Mouse (Mus musculus): Measurements from ENCODE around the gene Gna13.
"Not testable (repeated sequence)": the region's sequence is repeated elsewhere in the genome, so short reads cannot be mapped to it uniquely, and the experiment has no call there.

Gene Gna13

DNA sequence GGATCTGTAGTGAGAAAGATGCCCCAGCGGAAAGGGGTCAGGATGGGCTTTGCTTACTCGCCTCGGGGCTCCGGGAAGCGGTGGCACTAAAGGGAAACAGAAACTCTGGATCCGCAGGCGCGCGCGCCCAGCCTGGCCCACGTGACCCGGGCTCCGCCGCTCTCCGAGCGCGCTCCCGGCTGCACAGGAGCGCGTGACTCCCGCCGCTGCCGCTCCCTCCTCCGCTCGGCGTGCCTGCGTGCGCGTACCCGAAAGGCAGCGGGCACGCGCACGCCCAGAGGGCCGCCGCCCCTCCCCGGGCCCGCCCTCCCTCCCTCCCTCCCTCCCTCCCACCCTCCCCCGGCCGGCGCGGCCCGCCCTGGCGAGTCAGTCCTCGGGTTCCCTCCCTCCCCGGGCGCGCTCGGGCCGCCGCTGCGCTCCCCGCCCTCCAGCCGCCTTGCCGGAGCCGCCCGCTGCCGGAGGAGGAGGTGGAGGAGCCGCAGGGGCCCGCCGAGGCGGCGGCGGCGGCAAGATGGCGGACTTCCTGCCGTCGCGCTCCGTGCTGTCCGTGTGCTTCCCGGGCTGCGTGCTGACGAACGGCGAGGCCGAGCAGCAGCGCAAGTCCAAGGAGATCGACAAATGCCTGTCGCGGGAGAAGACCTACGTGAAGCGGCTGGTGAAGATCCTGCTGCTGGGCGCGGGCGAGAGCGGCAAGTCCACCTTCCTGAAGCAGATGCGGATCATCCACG, at the start of gene Gna13:
Gene Gna13 (plus strand): TSS at position 369 of the 728 bp plus-strand sequence.
- peak; percentile 91 for DNase-seq

DNA sequence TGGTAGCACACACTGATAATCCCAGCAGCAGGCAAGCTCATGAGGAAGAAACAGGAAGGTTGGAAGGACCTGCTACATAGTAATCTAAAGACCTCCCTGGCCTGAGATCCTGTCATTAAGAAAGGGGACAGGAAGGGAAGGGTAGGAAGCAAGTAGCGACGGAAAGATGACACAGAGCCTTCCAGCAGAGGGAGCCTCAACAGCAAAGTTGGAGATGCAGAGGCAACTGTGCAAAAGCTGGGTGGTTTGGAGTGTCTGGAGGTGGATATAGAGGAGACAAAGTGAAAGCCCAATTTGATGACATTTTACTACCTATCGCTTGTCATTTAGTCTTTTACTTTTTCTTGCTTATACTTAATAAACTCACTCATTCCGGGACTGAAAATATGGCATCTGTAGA, 45.7 kb upstream of the Gna13 start:
- peak; percentile 34 for DNase-seq

DNA sequence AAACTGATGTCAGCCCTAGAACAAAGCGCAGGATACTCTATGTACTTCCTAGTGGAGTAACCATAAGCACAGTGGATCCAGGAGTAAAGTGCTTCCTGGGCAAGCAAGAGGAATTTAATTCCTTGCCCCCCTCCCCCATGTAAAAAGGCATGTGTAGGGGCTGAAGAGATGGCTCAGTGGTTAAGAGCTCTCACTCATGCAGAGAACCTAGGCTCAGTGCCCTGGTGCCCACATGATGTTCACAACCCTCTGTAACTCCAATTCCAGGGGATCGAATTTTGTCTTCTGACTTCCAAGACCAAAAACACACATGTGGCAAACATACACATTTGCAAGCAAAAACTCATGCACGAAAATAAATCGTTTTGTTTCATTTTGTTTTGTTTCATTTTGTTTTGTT, 43.2 kb upstream of the Gna13 start:
- DNase-seq: no peak

GRCm38 (mm10) chr11:109319946-109320345, 42.7 kb upstream of the Gna13 start:
- DNase-seq: peak; percentile 62

- peak; percentile 77 for DNase-seq
Measured at GRCm38 (mm10) chr11:109320361-109320933, 42.2 kb upstream of the Gna13 start.

DNA sequence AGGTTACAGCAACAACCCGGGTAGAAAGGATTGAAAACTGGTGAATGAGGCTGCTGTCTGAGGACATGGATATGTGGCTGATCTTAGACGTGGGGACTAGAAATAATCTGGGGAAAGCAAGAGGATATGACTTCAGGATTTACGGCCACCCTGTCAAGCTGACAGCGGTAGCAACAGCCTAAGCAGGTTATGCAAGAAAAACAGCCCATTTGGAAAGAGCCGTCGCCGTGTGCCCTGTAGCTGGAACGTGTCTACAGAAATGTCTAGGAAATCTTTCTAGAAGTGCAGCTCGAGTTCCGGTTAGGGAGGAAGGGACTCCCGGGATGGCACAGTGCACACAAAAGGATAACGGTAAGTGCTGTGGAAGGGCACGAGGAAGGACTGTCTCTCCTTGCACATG, 36.4 kb upstream of the Gna13 start:
- DNase-seq: no peak

DNA sequence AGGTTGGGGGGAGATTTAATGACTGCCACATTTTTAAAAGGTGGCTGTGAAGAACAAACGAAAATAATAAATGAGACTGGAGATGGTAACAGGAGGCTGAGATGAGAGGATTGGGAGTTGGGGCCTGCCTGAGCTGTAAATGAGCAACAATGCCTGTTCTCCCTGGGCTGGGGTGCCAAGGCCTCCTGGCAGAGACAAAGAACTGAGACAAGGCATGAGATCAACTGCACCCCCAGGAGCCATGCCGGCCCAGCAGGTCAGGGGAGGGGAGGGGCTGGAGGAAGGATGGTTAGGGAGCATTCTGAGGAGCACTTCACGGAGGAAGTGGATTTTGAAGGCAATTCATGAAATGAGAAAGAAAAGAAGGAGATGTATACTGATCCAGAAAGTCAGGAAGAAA, 35.2 kb upstream of the Gna13 start:
- no peak for DNase-seq

- no peak for DNase-seq
Measured at GRCm38 (mm10) chr11:109327952-109328351, 34.7 kb upstream of the Gna13 start.

- DNase-seq: no peak
Measured at GRCm38 (mm10) chr11:109329331-109329730, 33.3 kb upstream of the Gna13 start.

DNA sequence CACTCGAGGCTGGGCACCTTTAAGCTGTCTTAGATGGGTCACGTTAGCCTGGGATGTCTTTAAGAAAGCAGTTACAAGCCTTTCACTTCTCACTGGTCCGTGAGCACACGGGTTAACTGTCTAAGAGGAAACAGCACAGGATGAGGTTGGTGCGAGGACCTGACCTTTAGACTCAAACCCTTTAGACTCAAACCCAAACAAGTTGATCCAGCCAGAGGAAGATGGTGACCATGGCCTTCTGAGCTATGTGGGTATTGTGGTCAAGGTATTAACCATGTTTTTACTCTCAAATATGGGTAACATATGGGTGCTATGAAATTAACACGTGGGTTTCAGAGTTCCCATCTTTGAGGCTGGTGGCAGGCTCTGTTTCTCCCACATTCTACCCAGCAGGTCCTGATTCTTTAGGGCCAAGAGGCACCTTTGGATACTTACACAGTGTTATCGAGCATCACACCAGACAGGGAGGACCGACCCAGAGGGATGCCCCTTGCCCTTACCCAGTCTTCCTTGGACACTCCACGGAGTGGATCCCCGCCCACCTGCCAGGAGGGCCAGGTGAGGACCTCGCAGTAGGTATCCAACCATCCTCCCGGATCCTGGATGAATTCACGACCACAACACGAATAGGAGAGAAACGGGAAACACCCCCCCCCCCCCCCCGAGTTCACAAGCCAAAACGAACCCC, 31.8 kb upstream of the Gna13 start:
- DNase-seq: no peak

- peak; percentile 89 for DNase-seq
Measured at GRCm38 (mm10) chr11:109331424-109331824, 31.2 kb upstream of the Gna13 start.

DNA sequence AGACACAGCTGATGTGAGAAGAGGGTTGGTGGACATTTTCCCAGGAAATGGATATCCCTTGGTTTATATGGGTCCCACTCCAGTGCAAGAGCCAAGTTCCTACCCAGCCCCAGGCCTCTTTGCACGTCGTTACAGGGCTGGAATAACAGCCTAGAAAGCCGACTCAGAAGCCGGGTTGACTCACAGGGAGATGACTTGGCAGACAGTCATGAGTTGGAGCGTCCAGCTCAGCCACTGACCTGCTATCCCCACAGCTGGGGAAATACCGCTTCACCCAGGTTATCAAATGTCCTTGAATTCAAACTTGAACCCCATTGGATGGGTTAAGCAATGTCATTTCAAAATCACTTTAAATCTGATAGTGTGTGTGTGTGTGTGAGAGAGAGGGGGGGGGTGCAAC, 29.9 kb upstream of the Gna13 start:
- DNase-seq: no peak

- DNase-seq: no peak
Measured at GRCm38 (mm10) chr11:109334773-109335172, 27.9 kb upstream of the Gna13 start.

GRCm38 (mm10) chr11:109335890-109336289, 26.7 kb upstream of the Gna13 start:
- no peak for DNase-seq

DNA sequence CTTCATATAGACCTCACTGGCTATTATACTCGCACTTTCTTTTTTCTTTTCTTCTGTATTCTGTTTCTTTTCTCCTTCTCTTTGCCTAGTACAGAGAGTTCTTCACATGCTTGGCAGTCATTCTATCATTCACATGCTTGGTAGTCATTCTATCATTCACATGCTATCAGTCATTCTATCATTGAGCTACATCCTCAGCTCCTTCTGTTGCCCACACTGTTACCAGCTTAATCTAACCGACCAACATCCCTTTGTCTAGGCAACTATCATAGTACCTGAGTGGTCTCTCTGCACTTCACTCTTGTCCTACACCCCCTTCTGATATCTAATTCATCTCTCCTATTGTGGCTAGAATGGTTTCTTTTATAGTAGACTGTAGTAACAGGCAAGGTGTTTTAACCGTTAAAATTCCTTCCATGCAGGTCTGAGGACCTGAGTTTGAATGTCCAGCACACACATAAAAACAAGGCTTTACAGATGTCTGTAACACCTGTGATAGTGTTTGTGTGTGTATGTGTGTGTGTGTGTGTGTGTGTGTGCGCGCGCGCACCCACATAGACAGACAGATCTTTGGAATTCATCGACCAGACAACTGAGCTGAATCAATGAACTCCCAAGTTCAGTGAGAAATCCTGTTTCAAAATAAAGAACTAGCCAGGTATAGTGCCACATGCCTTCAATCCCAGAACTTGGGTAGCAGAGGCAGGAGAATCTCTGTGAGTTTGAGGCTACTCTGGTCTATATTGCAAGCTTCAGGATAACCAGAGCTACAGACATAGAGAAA, 23.3 kb upstream of the Gna13 start:
- DNase-seq: no peak

GRCm38 (mm10) chr11:109340541-109340940, 22.1 kb upstream of the Gna13 start:
- DNase-seq: no peak

DNA sequence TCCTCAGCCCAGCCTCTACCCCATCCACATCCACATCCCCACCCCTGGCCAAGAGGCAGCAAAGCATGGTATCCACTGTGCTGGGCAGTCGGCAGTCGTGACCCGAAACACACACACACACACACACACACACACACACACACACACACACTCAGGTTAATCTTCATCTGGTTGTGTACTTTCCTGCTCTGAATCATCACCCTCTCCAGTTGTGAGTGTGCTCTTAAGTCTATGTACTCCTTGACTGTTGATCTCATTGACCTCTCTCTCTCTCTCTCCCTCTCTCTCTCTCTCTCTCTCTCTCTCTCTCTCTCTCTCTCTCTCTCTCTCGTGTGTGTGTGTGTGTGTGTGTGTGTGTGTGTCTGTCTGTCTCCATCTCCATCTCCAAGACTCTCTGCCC, 20.0 kb upstream of the Gna13 start:
- DNase-seq: not testable (repeated sequence)

DNA sequence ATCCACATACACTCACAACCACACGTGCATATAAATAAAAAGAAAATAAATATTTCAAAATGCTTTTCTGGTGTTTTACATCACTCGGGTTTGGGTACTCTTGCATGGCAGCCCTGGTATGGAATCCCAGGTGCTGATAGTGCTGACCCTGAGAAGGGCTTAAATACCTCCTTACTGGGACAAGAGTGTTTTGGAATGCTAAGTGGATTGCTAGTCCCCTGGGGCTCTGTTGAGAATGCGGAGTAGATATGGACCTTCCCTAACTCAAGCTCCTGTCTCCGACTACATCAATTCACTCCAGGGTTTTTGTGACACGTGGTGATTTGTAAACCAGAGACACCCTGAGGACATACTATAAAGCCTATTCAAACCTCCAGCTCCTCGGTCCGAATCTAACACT, 19.1 kb upstream of the Gna13 start:
- no peak for DNase-seq

DNA sequence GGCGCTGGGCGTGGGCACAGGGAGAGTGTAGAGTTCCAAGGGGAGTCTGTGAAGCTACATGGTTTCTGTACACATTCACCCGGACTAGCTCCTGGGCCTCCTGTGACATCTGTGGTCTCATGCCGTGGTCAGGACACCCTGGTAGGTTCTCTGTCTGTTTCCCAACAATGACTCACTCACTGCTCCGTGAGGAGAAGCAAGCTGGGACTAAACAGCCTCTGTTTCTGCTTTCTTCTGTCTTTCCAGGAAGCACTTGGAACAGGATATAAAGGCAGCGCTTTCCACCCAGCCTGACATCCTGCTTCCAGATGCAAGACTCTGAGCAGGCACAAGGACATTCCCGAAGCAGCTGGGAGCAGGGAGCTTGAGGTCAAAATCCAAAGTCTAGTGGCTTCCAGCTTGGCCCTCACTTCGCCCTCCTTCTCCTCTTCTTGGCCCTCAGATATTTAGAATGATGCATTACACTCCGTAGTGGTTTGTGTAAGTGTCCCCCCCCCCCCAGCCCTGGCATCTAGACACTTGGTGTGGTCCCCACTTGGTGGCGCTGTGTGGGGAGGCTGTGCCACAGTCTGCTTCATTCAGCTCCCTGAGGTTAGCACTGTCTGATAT, 18.5 kb upstream of the Gna13 start:
- no peak for DNase-seq

GRCm38 (mm10) chr11:109347242-109347959, 15.2 kb upstream of the Gna13 start:
- peak; percentile 89 for DNase-seq

- DNase-seq: no peak
Measured at GRCm38 (mm10) chr11:109348408-109348807, 14.2 kb upstream of the Gna13 start.

DNA sequence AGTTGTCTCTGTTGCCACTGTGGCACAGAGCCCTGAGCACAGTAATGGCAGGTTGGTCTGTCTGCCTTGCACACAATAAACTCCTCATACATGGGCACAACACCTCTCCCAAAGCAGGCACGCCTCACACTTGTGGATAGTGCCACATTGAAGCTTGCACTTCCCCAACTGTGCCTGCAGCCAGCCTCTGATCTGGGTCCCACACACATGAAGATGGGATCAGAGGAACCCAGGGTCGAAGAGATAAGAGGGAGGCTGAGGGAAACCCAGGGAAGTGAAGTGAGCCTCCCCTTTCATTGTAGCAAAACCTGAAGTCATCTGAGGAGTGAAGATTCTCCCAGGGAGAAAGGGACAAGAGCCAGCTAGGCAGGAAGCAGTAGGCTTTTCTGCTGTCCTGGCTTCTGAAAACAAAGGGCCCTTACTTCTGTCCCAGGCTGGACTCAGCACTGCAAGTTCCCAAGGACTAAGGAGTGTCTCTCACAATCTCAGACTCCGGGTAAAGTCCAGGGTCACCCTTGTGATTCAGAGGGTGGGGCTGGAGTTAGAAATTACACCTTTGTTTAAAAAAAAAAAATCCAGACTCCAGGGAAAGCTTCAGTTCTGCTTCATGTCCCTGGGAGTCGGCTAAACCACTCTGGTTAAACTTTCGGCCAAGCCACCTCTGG, 12.8 kb upstream of the Gna13 start:
- DNase-seq: no peak
